Mouse (Mus musculus) WW6 (cell line): Measurements from ENCODE around the gene Nfkbil1.
"Not testable (repeated sequence)": the region's sequence is repeated elsewhere in the genome, so short reads cannot be mapped to it uniquely, and the experiment has no call there.

Source experiments
- DNase-seq: peaks from one replicate; pipeline ENCODE4 v3.0.0-alpha.2; 2013; ENCODE audit warnings: low read depth, low spot score

Gene Nfkbil1

DNA sequence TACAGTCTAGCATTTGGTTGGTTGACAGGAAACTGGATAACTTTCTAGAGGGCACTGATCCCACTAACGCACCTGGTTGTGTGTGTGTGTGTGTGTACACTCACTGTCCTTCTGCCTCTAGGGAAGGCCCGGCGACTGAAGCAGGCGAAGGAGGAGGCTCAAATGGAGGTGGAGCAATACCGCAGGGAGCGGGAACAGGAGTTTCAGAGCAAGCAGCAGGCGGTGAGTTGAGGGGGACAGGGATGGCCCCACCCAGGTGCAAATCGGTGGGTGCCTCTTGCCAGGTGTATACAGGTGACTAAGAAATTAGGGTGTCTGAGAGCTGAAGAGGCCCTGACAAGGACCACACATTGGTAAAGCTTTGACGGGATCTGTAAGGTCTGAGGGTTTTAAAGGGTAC is 1.4 kb upstream of the Nfkbil1 start:
- DNase-seq, result no peak

DNA sequence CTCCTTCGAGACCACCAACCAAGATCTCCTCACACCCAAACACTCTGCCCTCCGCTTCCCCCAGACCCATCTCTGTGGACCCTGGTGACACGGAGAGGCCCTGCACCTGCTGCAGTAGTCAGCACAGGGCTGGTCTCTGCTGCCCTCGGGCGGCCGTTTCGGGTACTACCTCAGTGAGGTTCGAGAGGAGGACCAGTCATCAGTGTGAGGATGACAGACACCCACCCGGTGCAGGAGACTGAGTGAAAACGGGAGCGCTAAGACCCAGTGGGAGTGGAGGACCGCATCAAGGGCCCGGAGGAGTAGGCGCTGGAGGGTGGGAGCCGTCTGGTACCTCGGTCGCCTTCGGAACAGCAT is 776 bp upstream of the Nfkbil1 start:
- DNase-seq, result peak; percentile 75

DNA sequence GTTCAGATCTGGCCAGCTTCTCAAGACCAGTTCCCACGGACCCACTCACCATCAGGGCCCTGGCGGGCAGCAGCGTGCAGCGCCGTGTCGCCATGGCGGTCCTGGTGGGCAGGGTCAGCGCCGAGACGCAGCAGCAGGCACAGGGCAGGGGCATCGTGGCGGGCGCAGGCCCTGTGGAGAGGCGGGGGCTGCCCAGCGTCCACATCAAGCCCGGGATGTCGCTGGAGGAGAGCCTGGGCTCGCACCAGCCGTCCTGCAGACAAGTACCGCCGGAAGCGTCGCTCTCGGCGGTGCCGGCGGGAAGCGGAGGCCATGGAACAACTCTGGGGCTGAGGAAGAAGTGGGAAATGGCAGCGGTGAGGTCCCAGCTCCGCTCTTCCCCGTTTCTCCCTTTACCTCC is 689 bp downstream of the Nfkbil1 start:
- no peak for DNase-seq

DNA sequence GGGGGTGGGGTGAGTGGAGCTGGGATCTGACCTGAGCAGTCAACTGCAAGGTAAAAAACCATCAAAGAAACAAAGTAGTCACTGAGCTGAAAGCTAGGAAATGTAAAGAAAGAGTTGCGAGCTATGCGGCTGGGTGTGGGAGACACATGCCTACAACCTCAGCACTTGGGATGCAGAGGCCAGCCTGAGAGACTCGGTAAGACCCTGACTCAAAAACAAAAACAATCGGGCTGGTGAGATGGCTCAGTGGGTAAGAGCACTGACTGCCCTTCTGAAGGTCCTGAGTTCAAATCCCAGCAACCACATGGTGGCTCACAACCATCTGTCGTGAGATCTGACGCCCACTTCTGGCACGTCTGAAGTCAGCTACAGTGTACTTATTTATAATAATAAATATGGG is 1.5 kb downstream of the Nfkbil1 start:
- not testable (repeated sequence) for DNase-seq

DNA sequence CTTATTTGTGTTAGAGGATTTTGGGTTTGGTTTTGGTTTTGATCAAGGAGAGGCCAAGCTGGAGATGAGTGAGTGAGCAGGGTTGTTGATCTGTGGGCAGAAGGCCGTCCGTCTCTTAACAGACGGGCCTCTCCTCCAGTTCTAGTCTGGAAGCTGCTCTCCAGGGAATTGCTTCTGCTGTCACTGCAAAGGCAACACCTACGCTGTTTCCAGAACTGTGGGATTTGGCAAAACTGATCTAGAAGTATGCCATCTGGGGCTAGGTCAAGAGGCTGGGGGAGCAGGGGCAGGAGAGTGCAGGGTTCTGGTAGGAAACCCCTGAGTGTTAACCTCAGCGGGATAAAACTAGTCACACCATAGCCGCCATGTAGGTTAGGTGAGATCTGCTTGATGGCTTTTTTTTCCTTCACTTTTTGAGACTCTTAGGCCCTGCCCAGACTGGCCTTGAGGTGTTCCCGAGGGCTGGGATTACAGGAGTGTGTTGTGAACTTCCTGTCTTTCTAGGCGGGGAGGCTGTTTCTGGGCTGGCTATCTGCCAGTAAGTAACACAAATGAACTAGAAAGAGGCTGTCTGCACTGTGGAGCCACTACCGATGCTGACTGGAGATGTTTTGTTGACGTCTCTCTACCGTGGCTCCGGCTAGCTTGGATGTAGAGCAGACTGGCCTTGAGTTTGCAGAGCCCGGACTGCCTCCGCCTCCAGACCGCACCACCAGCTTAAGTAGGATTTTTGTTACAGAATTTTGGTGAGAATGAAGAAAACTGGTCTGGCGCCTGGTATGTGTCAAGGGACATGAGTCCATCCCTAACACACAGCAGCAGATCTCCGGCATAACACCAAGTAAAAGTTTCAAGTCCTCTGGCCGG is 2.2 kb downstream of the Nfkbil1 start, which contains the start of gene Atp6v1g2:
Gene Atp6v1g2, plus strand, starts transcription at position 547 of the 867 bp plus-strand sequence.
- no peak for DNase-seq

DNA sequence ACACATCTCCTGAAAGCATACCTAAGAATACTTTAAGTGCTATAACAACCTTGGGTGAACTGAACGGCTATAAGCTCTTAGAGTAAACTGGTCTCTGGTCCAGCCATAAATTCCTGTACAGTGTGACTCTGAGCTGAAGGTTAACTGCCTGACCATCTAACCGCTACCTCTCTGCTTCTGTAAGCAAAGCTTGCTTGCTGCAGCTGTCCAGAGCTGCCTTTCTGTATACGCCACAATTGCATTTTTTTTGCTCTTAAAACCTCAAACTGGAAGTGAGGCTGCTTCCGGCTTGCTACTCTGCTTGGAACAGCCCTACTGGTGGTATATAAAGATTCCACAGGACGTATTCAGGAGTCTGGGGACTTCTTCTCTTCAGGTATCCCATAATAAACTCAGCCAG is 2.9 kb downstream of the Nfkbil1 start:
- DNase-seq, result no peak

DNA sequence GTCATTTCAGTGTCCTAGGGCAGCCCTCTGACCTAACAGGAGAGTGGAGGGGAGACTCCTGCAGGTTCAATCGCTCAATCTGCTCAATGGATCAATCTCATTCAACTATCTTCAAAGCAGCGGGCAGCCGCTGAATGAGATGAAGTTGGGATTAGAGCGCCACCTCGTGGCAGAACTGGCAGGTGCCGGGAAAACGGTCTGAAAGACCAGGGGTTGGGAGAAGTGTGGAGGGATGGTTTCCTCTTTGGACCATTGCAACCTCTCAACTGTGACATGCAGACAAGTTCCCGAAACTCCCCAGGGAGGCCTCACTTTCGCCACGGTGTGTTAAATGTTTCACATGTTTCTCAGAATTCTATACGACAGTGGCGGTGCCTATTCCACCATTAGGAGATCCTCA is 3.5 kb downstream of the Nfkbil1 start:
- no peak for DNase-seq

DNA sequence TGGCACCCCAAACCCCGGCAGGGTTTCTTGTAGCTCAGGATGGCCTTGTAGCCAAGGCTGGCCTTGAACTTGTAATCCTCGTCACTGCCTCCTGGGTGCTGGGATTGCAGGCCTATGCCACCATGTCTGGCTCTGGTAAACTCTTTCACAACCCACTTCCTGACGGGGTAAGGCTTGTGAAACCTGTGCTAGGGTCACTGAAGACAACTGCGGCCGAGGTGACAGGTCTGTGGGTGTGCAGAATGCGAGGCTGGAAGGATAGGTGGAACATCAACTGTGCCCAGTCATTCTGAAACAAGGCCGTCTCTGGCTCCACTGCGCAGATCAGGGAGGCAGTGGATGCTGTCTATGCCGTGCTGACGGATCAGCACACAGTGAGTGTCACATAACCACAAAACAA is 4.6 kb downstream of the Nfkbil1 start:
- no peak for DNase-seq

DNA sequence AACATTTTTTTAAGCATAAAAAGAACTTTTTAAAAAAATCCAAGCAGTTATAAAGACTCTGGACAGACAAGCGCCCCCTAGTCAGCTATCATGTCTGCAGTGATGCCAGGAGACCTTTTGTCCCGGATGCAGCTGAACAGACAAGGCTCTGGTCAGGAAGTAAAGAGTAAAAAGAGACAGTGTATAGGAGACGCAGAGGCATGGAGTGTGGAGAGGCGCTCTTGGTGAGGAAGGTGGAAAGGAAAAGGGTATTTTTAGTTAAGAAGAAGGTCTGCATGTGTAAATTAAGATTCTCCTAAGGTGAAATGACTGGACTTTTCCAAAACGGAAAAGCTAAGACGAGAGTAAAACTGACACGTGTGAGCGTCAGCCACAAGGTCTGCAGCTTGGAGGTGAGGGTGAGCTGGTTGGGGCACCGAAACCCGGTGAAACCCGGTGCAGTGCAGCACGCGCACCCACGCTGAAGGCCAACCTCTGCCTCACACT is 9.0 kb downstream of the Nfkbil1 start:
- no peak for DNase-seq

DNA sequence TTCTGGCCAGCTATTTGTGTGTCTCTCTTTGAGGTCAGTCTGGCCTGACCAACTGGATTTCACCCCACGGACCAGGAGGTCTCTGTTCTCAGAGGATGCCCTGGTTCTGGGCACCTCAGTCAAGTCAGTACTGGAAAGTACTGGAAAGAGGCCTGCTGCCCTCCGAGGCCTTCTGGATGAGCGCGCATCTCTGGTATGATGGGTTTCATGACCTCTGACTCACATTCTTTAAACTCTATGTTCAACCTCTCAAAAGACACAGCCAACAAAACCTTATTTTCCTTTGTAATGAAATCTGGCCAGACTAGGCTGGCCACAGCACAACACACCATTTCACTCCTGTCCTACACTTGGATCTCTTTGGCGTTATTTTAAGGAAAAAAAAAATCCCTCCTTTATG is 10.1 kb downstream of the Nfkbil1 start:
- DNase-seq, result no peak

DNA sequence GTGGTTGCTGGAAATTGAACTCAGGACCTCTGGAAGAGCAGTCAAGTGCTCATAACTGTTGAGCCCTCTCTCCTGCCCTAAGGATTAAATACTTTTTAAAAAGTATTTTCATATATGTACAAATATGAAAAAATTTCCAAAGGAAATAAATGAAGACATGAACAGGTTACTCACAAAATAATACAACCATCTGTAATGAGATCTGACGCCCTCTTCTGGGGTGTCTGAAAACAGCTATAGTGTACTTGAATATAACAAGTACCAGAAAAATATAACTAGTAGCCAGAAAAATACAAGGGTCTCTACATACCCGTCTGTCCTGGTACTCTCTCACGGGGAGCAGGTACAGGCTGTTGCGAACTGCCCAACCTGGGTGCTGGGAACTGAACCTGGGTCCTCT is 11.0 kb downstream of the Nfkbil1 start:
- DNase-seq, result no peak

DNA sequence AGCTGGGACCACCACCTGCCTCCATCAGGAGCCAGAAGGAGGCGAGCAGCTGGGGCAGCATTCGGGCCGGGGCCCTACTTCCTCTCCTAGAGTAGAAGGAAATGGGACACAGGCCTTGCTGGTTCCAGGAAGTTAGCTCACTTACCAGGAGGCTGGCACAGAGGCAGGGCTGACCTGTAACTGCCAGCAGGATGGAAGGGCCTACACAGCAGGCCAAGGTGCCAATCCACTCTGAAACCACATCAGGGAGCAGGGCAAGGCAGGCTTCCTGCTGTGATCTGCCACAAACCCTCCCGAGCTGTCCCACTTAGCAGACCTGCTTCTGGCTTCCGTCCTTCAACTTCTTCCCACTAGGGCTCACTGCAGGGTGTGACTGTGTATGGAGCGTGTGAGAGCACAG is 13.3 kb downstream of the Nfkbil1 start:
- no peak for DNase-seq

DNA sequence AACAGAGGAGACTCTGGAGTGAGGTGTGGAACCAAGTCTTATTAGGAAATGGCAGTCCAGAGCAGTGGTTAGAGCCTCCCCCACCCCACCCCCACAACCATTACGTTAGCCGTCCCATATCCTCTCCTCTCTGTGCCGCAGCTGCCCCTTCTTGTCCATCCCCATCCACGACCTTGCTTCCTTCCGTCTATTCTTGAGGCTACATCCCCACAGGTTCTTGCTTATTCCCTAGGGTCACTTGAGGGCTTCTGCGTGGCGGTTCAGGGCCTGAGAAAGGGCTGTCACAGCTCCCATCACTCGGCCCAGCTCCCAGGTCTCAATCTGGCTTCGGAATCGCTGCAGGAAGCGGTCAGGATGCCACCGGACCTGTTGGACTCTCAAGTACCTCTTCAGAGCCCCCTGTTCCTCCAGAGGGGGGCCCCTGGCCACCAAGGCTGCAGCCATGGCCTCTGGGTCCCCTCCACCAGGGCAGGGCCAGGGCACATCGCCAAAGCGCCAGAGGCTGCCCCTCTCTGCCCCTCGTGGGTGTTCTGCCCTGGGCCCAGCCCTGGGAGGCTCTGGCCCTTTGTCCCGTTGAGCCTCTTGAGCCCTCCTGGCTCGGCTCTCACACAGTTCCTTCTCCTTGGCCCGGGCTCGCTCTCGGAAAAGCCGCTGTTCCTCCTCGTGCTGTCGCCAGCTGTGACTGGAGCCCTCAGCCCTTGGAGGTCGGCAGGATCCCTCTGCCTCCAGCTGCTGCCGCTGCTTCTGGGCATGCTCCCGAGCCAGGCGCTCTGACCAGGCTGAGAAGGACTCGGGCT is 15.2 kb downstream of the Nfkbil1 start, which contains the start of gene Gm16181:
Gene Gm16181, plus strand, starts transcription at position 679 of the 797 bp plus-strand sequence.
- DNase-seq, result no peak

DNA sequence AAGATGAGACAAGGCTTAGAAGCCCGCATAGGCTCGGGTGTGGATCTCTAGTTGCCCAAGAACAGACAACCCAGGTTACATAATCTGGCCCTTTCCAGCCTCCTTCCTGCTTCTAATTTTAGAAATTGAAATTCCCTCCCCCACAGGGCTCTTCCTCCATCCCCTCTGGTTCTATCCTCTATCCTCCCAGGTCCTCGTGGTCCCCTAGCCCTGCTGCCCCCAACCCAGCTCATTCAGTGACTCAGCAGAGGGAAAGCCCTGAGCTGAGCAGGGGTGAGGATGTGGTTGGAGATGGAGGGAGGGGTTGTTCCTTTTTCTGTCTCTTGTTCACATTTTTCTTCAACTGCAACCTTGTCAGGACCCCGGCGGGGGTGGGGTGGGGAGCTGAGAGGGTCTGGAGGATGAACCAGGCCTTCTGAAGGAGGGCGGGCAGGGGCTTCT is 16.0 kb downstream of the Nfkbil1 start:
- no peak for DNase-seq

DNA sequence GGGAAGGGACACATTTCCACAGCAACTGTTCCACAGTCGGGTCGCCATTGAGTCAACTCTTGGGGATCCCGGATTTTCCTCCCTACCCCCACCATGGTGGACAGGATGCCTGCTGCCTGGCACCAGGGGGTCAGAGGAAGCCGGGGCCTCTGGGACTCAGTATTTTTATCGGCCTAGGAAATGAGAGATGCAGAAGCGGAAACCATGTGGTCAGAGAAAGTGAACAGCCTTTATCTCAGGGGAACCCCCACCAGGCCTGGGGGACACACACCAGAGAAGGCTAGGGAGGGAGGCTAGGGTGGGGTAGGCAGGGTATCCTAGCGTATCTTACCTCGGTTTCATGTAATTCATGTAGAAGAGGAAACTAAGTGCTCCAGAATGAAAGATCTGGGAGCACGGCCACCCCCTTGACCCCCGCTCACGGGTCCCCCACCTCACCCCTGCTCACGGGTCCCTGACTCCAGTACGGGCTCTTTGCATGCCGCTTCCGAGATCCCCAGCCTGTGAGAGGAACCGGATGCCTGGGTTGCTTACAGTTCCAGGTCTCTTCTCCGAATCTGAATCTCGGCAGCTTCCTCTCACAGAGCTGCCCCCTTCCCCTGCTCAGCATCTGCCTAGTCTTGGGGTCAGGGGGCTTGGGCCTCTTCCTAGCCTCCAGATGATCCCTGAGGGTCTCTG is 16.9 kb downstream of the Nfkbil1 start:
- no peak for DNase-seq

DNA sequence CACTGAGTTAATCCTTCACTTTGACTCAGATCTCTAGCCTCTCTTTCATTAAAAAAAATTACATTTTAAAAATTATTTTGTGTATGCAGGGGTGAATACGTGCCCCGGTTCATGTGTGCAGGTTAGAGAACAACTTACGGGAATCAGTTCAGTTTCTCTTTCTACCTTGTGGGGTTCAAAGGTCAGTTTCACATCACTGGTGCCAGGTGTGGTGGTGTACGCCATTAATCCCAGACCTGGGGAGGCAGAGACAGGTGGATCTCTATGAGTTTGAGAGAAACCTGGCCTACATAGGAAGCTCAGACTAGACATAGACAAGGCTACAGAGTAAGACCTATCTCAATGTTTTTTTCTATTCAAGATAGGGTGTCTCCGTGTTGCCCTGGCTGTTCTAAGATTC is 22.5 kb downstream of the Nfkbil1 start:
- no peak for DNase-seq

DNA sequence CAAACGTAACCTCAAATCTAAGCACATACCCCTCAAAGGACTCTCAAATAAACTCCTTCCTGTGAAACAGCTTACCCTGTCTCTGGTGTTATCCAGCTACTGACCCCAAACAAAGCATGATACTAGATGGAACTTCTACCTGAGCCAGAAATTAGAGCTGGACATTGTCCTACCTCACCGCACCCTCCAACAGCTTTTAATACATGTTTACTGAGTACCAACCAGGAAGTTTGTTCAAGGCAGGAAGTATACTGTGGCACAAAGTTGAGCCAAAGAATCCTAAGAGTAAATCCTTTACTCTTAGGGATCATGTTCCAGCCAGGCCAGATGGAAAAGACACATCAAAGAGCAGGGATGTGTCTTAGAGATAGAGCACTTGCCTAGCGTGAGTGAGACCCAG is 25.0 kb downstream of the Nfkbil1 start:
- DNase-seq, result no peak

DNA sequence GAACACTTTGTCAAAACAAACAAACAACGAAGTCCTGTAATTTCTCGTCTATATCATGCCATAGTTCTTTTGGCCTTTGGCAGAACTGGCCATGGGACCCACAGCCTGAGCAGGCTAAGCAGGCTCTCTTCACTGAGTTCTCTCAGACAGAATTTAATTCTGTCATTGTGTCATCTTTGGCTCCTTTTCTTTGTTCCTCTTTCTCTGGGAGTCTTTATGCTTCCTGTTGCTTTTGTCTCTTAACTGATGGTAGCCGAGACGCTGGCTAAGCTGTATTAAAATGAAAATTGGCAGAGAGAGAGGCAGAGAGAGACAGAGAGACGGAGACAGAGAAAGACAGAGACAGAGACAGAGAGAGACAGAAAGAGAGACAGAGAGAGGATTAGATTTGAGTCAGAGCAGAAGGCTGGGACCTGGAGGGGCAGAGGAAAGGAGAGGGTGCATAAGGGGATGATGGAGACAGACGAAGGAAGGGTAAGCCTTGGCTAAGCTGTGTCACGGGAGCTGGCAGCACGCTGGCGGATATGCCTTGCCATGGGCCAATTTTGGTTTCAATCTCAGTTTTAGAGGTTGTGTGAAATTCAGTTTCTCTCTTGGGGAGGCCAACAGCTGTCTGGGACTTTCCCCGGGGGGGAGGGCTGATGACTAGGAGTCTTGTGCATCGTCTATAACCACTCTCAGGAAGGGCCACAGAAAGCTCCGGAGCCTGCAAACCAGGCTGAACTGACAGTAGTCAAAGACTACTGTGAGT is 25.6 kb downstream of the Nfkbil1 start:
- DNase-seq, result no peak

DNA sequence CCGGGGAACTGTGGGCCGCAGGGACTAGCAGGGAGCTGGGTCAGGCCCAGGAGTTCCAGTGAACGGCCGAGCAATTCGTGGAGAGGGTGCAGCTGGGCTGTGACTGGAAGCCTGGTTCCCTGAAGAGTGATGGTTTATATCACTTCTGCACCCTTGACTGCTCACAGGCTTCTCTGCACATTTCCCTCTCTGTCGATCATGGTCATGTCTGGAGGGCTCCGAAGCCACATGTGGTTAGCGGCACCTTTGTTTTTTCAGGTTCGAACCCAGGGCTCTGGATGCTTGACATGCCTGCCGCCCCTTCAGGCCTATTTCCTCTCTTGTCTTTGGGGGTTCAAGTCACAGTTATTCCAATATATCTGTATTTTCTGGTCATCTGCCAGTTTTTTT is 30.2 kb downstream of the Nfkbil1 start:
- no peak for DNase-seq

DNA sequence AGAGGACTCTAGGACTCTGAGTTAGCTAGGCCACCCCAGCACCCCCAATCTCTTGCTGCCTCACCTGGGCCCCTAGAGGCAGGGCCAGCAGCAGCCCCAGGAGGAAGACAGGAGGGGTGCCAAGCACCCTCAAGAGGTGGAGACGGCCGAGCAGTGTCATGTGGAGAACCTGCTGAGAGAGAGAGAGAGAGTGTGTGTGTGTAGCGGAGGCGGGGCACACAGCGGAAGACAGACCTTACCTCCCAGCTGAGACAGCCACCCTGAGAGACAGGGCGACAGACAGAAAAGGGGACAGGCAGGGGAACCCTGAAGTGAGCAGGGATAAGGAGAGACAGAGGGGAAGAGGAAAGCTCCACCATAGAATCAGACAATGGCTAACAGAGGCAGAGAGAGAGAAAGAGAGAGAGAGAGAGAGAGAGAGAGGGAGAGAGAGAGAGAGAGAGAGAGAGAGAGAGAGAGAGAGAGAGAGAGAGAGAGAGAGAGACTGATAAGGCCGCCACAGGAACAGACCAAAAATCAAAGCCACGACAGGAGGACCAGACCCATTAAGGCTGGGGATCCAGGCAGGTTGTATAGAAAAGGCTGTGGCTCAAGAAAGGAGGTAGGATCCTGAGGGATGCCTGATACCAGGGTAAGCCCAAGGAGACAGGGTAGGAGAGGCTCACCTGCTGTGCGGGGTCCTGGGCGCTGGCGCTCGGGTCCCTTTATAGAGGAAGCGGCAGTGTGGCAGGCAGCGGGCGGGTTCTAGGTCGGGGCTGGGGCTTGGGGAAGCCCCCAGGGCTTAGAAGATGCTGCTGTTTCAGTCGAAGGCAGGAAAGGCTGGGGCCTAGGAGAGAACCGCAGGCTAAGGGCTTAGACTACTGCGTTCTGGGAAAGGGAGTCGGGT is 30.9 kb downstream of the Nfkbil1 start, which contains the start of gene Lta:
Gene Lta, minus strand, starts transcription at position 858 of the 886 bp plus-strand sequence.
- DNase-seq, result no peak
